Mouse (Mus musculus) C2C12 (cell line): ENCODE results near the gene Cyp4f15.

Experiments
- CTCF ChIP-seq: IDR thresholded peaks from one replicate; pipeline ENCODE4 v1.5.1; 2011; ENCODE audit not compliant: control insufficient read depth, insufficient read depth, insufficient read length
- FOSL1 ChIP-seq: IDR thresholded peaks from one replicate; pipeline ENCODE4 v1.8.0; 2011; ENCODE audit warnings: mild to moderate bottlenecking, low read length; ENCODE audit not compliant: poor library complexity, insufficient read depth, severe bottlenecking
- MAX ChIP-seq: IDR thresholded peaks from one replicate; pipeline ENCODE4 v1.6.1; 2011; ENCODE audit warnings: mild to moderate bottlenecking, control low read depth
- MYOG ChIP-seq: IDR thresholded peaks from one replicate; pipeline ENCODE4 v1.6.1; 2011; ENCODE audit not compliant: control insufficient read depth, insufficient read length; ENCODE audit errors: extremely low read depth
- USF1 ChIP-seq: IDR thresholded peaks from one replicate; pipeline ENCODE4 v1.6.1; 2011; ENCODE audit warnings: low read depth, mild to moderate bottlenecking, control low read depth, moderate library complexity

GRCm38 (mm10) chr17:32658246-32658645 lies 27.2 kb upstream of the Cyp4f15 start:
- TF ChIP-seq FOSL1 (no peak), CTCF (no peak), MAX (no peak), USF1 (no peak), MYOG (no peak)
